Mouse (Mus musculus) C2C12 (cell line): Measurements from ENCODE around the gene Fbxo46.

Experiments used
- CEBPB ChIP-seq: IDR thresholded peaks from one replicate; pipeline ENCODE4 v1.6.1; 2011; ENCODE audit warnings: low read depth, mild to moderate bottlenecking, control low read depth, moderate library complexity
- CTCF ChIP-seq: IDR thresholded peaks from one replicate; pipeline ENCODE4 v1.5.1; 2011; ENCODE audit not compliant: control insufficient read depth, insufficient read depth, insufficient read length
- MYOD1 ChIP-seq: IDR thresholded peaks from one replicate; pipeline ENCODE4 v1.6.1; 2011; ENCODE audit warnings: low read depth; ENCODE audit not compliant: control insufficient read depth, insufficient read length
- MYOG ChIP-seq: IDR thresholded peaks from one replicate; pipeline ENCODE4 v1.6.1; 2011; ENCODE audit not compliant: control insufficient read depth, insufficient read length; ENCODE audit errors: extremely low read depth
- USF1 ChIP-seq: IDR thresholded peaks from one replicate; pipeline ENCODE4 v1.6.1; 2011; ENCODE audit warnings: low read depth, mild to moderate bottlenecking, control low read depth, moderate library complexity

DNA sequence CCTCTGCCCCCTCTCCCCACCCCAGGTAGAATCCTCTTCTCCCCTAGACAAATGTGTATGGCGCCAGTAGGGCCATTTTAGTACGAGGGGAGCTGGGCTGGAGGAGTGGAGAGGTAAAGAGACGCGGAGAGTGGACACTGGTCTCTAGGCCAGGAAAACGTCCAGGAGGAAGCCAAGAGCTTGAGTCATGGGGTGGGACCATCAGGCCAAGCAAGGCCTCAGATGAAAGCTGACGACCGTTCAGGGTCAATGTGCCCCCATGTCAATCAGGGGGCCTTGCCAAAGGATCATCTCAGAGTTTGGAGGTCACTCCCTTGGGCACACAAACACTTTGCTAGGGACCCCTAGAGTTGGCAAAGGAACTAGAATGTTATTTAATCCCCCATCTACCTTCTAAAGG lies 57.6 kb downstream of the Fbxo46 start:
- TF ChIP-seq CTCF (no peak), MYOD1 (no peak), USF1 (no peak), MYOG (no peak), CEBPB (no peak)
